Mouse (Mus musculus) cerebral cortex, adult 2 months (tissue): ENCODE results near the gene Ubac2.

ENCODE experiments used
- WGBS: fragments of 180-500 bp; shearing (Covaris S2); methylation state at CpG from one replicate; pipeline ENCODE4 v1.1.7; 2018; 5-methylcytosine and 5-hydroxymethylcytosine counted together

The Ubac2 gene

DNA sequence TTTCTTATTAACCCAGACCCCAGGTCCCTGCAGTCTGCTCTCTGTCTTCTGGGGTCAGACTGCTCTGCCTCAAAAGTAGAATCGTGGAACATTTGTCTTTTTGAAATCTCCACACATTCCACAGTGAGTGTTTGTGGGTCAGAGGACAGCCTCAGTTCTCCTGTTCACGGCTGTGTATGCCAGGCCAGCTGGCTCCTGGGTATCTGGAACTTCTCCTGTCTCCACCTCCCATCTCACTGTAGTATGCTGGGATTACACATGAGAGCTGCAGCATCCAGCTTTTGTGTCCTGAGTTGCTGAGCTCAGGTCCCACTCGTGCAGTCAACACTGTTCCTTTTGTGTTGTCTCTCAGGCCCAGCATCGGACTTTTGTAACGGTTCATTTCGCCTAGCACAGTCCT lies 46.5 kb downstream of the Ubac2 start:
- 59% methylated on average over 6 of the region's 6 CpGs for WGBS

DNA sequence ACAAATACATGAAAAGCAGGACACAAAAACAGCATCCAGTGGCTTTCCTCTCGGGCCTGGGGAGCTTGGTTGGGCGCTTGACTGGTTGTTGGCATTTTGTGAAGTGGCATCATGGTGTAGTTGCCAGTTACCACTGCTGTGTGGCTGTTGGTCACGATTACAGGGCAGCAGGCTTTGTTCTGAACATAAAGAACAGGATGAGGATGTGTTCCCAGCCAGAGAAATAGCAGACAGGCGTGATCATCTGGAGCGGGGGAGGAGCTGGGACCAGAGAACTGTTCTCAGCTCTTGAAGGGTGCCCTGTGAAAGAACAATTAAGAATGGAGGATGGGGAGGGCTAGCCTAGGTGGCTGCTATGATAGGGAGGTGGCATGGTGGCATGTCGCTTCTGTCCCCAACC lies 48.5 kb downstream of the Ubac2 start:
- 74% methylated on average over 6 of the region's 6 CpGs for WGBS

DNA sequence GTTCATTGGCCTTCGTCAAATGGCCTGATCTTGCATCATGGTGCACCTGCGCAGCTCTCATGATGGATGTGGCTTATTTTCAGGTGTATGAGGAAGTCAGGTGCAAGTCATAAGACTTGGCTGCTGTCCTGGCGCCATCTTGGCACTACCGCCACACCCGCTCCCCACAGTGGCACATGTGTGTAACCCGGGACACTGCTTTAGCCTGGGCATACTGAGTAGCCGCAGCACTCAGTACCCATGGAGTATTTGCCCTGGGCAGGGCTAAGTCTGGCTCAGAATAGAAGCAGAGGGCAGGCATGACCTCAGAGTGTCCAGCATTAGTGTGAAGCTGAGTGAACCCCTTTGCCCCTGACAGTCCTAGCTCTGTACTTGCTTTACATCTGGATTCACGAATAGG lies 49.0 kb downstream of the Ubac2 start:
- 95% methylated on average over 8 of the region's 8 CpGs for WGBS

DNA sequence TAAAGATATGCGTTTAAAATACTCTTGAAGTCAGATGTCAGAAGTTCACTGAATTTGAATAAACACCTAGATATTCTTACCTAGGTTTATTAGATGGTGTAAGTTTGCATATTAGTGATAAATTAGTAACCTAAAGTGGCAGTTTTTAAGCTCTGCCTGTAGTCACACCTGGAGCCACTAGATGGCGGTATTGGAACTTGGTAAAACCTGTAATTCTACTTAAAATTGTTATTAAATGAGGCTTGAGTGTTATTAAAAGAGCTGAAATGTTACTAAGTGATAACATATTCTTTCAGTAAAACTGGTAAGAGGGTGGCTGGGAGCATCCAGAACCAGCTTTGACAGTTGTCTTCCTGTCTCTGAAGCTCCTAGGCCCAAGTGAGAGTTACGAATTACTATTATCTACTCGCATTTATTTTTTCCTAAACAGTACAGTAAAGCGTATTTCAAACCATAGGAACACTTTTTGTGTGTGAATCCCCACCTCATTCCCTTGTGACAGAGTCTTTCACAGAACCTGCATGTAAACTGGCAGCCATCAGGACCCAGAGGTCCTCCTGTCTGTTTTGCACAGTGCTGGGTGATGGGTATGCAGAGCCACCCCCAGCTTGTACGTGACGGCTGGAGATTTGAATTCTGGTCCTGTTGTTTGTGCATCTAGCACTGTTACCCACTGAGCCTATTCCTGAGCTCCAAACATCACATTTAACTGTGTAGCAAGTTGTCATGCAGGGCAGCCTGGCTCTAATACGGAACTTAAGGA lies 50.1 kb downstream of the Ubac2 start:
- 57% methylated on average over 8 of the region's 8 CpGs for WGBS

DNA sequence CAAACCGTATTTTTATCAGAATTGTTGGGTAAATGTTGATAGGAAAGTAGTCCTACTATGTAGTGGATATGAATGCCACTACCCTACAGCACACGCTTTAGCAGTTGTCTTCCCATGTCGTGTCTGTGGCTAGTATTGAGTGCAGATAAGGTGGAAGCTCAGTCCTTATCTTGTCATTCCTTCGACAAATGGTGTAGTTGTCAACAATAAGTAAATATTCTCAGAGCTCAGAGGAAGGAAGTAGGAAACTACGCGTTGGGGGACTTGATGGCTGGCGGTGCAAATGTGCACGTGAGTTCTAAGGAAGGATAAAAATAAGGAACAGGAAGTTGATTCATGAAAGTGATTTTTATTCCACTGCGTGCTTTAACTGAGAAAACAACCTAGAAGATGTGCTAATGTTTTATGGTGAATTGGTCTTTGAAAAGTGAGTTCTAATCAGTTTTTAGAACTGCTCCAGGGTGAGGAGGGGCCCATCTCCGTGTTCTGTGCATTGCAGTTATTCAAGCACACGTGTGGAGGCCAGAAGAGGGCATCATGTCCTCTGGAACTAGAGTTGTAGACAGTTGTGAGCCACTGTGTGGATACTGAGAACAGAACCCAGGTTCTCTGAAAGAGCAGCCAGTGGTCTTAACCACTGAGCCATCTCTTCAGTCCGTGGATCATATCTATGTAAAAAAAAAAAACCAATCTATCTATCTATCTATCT lies 51.0 kb downstream of the Ubac2 start:
- 77% methylated on average over 12 of the region's 12 CpGs for WGBS

DNA sequence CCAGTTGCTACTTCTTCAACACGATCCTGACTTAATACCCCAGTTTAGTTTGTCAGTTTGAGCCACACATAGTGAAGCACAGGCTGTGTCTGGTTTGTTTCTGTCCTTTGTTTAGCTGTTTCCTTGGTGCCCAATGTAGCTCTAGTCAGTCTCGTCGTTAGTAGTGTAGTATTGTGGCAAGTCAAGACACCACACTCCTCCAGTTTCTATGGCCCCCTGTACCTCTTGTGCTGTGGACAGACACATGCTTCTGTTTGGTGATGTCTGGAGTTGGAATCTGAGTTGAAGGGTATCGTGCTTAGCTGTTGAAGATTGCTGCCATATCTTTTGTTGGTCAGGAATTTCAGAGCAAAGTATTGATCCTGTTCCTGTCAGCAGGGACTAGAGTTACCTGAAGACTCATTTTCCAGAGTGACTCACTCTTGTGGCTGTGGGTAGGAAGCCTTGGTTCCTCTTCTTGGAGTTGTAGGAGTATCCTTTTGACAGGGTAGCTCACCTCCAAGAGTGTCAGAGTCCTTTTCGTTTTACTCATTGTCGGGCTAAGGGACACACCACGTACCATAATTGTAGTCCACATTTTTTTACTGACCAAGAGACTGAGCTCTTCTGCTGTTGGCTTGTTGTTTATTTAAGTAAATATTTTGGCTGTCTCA lies 52.4 kb downstream of the Ubac2 start:
- 72% methylated on average over 7 of the region's 7 CpGs for WGBS

DNA sequence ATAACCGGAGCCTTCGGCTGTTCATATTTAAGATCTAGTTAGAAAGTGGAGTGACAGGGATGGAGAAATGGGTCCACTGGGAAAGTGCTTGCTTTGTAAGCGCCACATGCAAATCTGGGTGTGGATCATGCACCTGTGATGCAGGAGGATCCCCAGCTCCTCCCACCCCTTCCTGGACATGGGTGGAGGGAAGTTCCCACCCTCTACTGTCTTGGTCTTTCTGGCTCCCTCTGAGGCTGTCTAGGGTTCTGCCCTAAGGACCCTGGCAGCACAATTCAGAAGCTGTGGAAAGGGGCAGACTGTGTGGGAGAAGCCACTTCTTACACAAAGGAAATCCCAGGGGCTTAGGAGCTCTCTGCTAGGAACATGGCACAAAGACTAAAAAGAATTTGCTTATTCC lies 53.2 kb downstream of the Ubac2 start:
- 92% methylated on average over 3 of the region's 3 CpGs for WGBS

DNA sequence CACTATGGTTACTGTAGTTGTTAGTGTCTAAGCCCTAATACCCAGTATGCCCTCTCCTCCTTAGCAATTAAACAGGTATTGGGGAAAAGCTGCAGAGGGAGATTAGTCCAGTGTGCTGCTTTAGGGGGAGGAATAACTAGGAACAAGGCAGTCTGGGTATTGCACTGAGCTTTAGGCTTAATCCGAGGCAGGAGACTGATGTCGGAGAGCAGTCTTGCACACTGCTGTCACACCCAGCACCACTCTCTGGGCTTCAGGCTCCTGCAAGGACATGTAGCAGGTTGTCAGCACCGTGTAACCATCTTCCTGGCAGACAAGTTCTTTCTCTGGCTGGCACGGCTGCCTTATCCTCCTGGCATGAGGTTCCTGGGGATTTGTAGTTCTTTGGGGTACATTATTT lies 53.8 kb downstream of the Ubac2 start:
- 78% methylated on average over 4 of the region's 4 CpGs for WGBS

DNA sequence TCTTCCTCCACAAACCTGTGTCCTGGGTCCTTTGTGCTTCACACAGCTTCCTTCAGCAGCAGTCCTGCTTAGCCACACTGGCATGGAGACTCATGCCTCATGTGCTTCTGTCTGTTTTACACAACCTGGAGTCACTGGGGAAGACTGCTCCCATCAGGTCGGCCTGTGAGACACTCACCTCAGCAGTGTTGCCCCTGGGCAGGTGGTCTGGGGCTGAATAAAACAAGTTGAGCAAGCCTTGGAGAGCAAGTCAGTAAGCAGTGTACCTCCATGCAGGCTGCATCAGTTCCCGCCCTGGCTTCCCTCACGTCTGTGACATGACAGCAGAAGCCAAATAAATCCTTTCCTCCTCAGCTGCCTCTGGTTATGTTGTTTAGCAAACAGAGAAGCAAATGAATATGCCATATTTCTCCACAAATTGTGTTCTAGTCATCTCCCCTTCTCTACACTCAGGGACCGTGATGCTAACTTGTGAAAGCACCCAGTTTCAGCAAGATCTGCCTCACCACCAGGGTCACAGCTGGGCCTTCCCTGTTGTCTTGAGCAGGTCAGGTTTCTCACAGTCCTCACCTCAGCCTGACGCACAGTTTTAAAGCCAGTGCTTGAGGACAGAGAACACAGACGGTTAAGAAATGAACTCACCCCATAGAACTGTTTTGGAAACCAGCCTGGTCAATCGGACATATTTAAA lies 55.6 kb downstream of the Ubac2 start:
- 96% methylated on average over 7 of the region's 7 CpGs for WGBS

DNA sequence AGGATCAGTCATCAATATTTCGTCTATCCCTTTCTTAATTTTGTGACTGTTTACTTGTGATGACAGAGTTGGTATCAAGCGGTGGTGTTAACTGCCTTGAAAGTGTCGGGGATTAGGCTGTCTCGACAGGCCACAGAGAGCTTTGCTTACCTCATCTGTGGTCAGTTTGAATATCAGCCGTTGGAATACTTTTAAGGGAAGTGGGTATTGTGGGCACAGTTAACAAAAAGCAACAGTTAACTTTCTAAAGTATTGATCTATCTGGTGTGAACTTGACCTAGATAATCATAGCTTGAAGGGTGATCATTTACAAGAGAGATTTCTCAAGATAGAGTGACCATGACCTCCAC lies 56.2 kb downstream of the Ubac2 start:
- 91% methylated on average over 5 of the region's 5 CpGs for WGBS

DNA sequence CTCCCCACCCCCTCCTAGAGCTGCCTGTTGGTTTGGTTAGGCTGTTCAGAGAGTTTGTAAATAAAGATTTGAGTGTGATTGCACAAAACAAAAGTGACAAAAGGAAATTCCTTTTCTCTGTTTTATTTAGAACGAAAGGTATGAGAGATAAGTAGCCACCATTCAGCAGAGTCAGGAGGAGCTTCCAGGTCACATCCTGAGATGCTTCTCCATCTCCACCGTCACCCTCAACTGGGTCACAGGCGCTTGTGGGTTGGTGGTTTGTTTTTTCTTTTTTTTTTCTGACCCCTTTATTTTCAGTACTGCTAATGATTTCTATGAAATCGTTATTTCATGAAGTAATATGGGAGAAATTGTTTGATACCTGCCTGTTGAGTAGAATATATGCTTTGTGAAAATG lies 57.9 kb downstream of the Ubac2 start:
- WGBS = 93% methylated on average over 4 of the region's 4 CpGs

DNA sequence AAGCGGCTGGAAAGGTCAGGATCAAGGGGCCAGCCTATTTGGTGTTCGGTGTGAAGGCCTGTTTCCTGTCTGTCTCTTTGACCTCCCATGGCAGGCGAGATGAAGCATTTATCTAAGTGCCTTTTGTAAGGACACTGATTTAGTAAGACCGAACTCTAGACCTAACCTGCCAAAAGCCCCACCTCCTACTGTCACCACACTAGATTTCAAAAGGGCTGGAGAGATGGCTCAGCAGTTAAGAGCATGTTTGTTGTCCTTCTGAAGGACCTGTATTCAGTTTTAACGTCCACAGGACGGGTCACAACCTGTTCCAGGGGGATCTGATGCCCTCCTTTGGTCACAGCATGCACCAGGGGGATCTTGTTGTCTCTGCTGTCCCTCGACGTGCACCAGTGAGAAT lies 58.4 kb downstream of the Ubac2 start:
- WGBS = 81% methylated on average over 8 of the region's 8 CpGs

DNA sequence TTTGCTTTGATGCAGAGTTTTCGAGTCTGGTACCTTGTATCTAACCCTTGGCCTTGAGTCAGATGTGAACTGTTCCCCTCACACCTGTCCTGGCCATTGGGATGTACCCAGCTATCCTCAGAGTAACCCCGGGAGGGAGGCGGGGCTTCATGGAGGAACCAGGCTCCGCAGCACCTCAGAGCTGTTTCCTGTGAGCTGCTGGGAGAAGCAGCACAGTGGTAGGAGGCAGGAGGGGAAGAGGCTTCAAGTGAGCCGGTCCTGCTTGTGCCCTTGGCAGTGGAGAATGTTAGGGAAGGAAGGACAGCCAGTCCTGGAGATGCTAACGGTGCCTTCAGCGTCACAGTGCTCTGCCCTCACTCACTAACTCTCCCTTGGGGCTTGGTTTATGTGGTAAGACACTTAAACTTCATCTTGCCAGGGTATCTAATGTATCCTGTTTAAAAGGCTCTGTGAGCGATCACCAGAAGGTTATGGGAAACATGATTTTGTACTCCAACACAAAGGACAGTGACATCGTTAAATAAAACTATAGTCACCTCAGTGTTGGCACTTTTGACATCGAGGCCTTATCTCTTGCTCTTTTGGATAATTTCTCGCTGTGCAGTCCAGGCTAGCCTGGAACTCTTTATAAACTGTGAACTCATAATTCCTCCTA lies 59.3 kb downstream of the Ubac2 start:
- WGBS = 81% methylated on average over 11 of the region's 11 CpGs

DNA sequence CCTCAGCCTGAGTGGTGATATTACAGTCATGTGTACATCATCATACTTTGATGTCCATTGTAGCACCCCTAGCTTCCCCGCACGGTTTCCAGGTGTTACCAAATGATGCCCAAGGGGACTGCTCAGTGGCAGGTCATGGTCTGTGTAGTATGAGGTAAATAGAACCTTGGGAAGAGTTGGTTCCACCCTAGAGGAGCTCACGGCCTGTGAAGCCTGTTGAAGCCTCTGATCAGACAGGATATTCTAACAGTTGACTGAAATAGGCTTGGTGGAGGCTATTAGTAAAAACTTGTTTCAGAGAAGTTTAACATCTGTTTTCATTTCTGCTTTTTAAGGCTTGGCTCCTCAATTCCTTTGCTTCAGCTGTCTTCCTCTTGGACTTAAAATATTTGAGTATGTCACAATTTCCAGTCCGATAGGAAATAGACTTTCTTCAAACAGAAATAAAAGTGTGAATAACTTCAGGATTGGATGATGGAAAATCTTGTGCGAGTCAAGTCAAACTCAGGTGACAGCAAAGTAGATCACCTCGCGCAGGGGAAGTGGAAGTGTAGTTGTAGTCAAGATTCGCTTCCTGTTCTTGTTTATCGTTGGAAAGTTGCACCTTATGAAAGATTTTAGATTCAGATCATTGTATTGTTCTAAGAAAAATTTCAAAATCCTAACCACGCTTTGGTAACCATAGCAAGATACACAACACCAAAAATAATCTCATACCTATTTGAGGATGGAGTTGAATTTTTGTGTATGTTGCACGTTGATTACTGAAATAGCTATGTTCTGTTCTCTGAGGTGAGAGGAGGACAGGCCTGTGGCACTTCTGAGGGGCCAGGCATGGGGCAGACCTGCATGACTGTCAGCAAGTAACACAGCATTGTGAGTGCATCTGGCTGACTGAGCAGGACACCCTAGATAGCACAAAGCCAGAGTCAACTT lies 60.1 kb downstream of the Ubac2 start:
- WGBS = 76% methylated on average over 11 of the region's 11 CpGs

DNA sequence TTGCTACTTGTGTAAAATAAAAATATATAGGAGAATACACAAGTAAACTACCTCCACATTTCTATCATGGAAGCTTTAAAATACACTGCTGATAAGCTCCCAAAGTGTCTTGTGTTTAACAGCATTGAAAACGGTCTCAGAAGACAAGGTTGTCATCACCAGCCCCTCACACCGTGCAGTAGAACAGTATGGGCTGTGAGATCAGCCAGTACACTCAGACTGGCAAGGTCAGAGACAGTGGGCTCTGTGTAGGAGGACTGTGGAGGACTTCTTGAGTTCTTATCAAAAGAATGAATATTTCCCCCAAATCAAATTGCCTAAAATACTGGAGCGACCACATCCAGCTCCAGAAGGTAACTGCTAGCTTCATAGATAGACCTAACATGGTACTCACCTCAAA lies 61.2 kb downstream of the Ubac2 start:
- WGBS = 75% methylated on average over 3 of the region's 3 CpGs

DNA sequence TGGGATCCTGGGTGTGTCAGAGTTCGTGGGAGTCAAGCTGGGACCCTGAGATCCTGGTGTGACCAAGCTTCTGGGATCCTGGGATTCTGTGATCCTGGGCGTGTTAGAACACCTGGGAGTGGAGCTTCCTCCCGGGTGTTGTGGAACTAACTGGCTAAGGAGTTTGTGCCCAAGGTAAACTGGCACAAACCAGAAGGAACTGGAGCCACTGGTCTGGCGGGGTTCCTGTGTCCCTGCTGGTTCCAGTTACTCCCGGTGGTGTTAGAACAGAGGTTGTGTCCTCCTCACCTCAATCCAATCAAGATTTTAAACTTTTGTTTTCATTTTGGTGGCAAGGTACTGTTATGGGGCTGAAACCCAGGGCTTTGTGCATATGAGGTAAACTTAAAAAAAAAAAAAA lies 67.7 kb downstream of the Ubac2 start:
- 85% methylated on average over 5 of the region's 5 CpGs for WGBS

DNA sequence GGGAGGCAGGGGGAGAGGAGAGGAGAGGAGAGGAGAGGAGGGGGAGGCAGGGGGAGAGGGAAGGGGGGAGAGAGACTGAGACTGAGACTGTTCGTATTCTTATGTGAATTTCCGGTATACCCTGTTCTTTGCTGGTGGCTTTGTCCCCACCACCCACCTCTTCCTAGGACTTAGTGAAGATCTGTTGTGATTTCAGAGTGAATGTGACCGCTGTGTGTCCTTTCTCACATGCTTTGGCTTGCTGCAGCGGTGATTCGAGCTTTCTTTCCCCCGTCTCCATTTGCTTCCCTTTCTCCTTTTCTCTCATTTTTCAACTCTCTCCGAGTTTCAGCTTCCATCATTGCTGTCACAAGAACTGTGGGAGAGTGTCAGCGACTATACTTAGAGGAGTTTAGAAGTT lies 68.3 kb downstream of the Ubac2 start:
- 35% methylated on average over 8 of the region's 8 CpGs for WGBS

DNA sequence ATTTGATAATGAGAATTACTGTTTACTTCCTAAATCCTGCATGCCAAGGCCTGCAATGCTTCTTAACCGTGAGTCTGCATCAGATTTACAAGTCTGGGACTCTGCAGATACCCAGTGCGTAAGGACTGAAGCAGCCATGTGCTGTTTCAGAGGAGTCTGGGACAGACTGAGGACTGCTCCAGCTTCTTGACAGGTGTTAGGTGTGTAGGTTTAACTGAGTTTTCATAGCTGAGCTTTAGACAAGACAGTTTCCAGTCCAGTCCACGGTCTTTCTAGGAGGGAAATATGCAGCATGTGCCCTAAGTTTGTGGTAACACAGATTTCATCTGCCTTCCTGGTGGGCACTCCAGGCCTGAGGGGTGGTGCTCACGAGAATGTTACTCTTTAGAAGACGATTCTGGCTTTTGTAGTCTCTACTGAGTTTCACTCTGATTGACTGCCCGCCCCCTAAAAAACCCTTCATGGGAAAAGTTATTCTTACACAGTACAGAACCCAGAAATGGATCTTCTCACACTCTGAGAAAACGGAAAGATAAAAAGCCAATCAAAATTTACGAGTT lies 68.9 kb downstream of the Ubac2 start:
- WGBS = 63% methylated on average over 8 of the region's 8 CpGs

DNA sequence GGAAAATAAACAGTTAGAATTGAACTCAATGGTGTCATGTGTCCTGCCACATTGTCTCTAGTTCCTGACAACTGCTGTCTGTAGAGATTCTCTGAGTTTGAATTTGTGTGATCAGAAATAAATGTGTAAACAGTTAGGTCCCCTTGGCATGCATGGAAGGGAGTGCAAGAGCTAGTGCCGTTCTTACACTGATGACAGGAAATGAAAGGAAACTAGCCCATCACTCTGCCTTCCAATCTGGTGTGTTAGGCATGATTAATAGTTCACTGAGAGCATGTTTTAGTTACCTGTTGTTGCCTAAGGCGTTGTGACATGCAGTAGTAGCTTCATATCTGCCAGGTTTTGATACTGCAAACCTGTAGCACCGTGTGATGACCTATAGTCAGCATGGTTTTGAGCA lies 69.5 kb downstream of the Ubac2 start:
- WGBS = 91% methylated on average over 3 of the region's 3 CpGs

DNA sequence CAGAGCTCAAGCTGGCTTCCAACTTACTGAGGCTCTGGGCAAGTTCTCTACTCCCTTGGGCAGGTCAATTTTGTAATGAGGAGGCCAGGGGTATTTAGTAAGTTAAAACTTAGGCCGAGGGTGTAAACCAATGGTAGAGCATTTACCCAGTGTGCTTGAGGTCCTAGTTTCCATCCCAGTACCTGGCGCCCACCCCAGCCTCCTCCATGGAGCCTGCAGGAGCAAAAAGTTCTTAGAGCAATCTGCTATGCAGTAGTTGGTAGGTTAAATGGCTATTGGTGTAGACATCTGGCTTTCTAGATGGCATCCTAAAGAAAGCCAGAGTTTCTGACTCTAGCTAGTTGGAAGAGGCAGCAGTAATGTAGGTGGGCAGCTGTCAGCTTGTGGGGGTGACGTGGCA lies 71.0 kb downstream of the Ubac2 start:
- WGBS = 86% methylated on average over 3 of the region's 3 CpGs

DNA sequence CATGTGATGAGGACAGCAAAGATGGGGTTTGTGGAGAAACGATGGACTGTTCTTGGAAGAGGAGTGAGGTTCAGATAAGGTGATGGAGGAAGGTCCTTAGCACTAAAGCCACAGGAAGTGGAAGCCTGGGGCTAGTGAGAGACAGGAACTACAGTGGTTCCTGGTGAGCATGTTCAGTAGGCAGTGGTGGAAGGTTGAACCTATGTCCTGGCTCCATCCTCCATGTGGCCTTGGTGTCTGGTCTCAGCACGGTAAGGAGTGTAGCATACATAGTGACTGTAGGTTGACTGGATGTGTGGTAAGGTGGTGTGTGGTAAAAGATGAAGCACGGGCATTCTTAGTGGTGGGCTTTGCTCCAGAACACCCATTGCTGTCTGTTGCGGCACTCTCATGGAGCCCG lies 71.5 kb downstream of the Ubac2 start:
- WGBS = 78% methylated on average over 5 of the region's 5 CpGs
